Mouse (Mus musculus) bone marrow, adult 2 months (tissue): ENCODE results near the gene Gm9821. TPM values are rescaled to one million over a fixed set of nuclear protein-coding genes. Genes with fewer than 3 reads are reported as not detected.

Experiments
- H3K27ac ChIP-seq: fragments of 200-500 bp; 2 replicates; pipeline ENCODE4 v1.5.1; 2012; ENCODE audit warnings: low read depth, mild to moderate bottlenecking, control low read depth, inconsistent platforms, low read length; ENCODE audit not compliant: control insufficient read depth, poor library complexity, insufficient read depth
- H3K4me1 ChIP-seq: fragments of 200-500 bp; 2 replicates; pipeline ENCODE4 v1.6.1; 2011; ENCODE audit warnings: low read length; ENCODE audit not compliant: control insufficient read depth, insufficient read depth
- H3K4me3 ChIP-seq: fragments of 200-500 bp; replicated peaks from 2 replicates; pipeline ENCODE3; 2011; ENCODE audit warnings: mild to moderate bottlenecking, low read depth, low read length, control low read depth; ENCODE audit not compliant: control insufficient read depth
- CTCF ChIP-seq: fragments of 200-500 bp; IDR thresholded peaks from 2 replicates; pipeline ENCODE4 v1.5.1; 2011; ENCODE audit warnings: low read length, control low read depth; ENCODE audit not compliant: control insufficient read depth, insufficient read depth
- POLR2A ChIP-seq: fragments of 200-500 bp; IDR thresholded peaks from 2 replicates; pipeline ENCODE4 v1.6.1; 2011; ENCODE audit warnings: low read depth, mild to moderate bottlenecking, control low read depth, low read length, borderline replicate concordance; ENCODE audit not compliant: control insufficient read depth
- WGBS: fragments of 180-500 bp; shearing (Covaris S2); methylation state at CpG from one replicate; pipeline ENCODE4 v1.1.7; 2018; 5-methylcytosine and 5-hydroxymethylcytosine counted together
- polyA plus RNA-seq: library from polyadenylated mRNA; stranded (reverse); fragments of >200 nt; gene quantifications from 2 replicates; pipeline ENCODE4 v1.2.4, GENCODE M21; 2011; ENCODE audit warnings: low replicate concordance; ENCODE audit not compliant: missing spikeins, insufficient read depth, insufficient read length

Gm9821 gene
- polyA plus RNA-seq, 1 experiment = not detected

DNA sequence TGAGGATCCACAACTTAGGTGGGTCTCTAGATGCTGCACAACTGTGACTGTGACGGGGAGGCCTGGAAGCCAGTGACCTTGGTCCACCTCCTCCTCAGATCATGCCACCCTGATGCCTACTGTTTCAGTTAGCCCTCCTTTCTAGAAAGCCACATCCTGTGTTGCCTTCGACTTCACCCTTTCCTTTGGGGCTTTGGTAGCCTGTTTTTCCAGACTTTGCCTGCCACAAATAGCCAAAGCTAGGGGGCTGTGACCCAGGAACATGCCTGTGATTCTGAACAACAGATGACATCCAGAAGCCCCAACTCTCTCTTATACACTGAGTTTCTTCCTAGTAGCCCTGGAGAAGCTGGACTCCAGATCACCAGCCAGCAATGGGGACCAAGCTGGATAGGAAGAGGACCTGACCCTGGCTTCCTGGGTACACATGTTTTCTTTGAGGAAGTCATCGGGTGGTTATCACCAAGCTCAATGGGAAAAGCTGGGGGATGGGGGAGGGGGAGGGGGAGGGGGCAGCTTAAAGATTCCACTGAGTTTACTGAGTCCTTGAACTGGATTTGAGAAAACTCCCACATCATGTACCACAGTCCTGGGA, 19.2 kb downstream of the Gm9821 start:
- Histone ChIP-seq H3K4me3 (peak overlapping the region; percentile 91), H3K27ac (peak overlapping the region; percentile 96; the same call in 1 of the 2 replicates), H3K4me1 (peaks cover 11% of the 10 kb centered on the region)
- TF ChIP-seq POLR2A (no peak), CTCF (no peak)
- WGBS = 10% methylated on average over 3 of the region's 3 CpGs

- H3K4me1 ChIP-seq = peaks cover 11% of the 10 kb centered on the region
- peak overlapping the region; percentile 96 for H3K27ac ChIP-seq
- peak; percentile 84; the same call in 1 of the 2 replicates for TF ChIP-seq POLR2A
- no peak for TF ChIP-seq CTCF
- peak overlapping the region; percentile 91 for H3K4me3 ChIP-seq
- under 1% methylated on average over 20 of the region's 20 CpGs for WGBS
Measured at GRCm38 (mm10) chr2:91965417-91965816, 19.9 kb downstream of the Gm9821 start.

GRCm38 (mm10) chr2:91966367-91966766, 20.9 kb downstream of the Gm9821 start:
- Histone ChIP-seq H3K4me1 (peaks cover 9% of the 10 kb centered on the region), H3K4me3 (no peak overlapping the region), H3K27ac (peak overlapping the region; percentile 42)
- TF ChIP-seq POLR2A (no peak), CTCF (no peak)
- WGBS = 43% methylated on average over 5 of the region's 5 CpGs

GRCm38 (mm10) chr2:91967962-91968361, 22.5 kb downstream of the Gm9821 start:
- no peak overlapping the region for H3K27ac ChIP-seq
- no peak overlapping the region for H3K4me3 ChIP-seq
- H3K4me1 ChIP-seq = peaks cover 7% of the 10 kb centered on the region
- 53% methylated on average over 11 of the region's 11 CpGs for WGBS
- TF ChIP-seq POLR2A (no peak), CTCF (no peak)

DNA sequence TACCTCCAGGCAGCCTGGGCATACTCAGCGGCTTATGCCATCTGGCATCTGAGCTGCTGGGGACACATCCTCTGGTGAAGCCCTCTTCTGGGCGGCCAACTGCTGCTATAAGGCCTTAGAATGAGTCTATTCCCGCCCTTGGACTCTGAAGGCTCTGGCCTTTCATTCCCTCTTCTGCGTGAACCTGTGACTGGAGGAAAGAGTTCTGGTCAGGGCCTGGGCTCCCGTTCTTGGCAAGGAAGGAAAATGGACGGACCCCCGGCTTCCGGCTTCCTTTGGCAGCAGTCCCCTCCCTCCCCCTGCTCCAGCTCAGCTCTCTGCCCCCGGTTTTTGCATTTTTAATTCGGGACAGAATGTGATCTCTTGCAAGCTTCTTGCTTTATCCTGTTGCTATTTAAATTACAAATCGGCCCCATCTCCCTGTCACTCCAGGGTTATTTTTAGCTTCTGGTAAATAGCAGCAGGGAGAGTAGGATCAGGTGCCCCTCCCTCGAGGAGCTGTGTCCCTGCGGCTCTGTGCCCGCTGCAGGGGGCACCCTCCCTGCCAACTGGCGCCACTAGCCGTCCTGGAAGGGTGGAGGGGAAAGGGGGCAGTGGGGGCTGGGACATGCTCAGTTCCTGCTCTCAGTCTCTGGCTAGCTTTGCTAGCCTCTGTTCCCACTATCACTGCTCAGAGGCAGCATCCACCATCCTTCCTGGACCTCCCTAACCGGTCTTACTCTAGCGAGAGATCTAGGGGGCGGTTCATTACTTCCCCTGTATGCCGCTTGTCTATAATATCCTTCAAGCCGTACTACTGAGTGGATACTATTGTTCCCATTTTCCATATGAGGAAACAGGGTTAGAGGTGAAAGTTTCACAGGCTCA, 26.0 kb downstream of the Gm9821 start:
- Histone ChIP-seq H3K4me3 (peak overlapping the region; percentile 10), H3K4me1 (peaks cover 4% of the 10 kb centered on the region), H3K27ac (peak overlapping the region; percentile 72)
- WGBS = 24% methylated on average over 21 of the region's 21 CpGs
- TF ChIP-seq POLR2A (no peak), CTCF (no peak)

DNA sequence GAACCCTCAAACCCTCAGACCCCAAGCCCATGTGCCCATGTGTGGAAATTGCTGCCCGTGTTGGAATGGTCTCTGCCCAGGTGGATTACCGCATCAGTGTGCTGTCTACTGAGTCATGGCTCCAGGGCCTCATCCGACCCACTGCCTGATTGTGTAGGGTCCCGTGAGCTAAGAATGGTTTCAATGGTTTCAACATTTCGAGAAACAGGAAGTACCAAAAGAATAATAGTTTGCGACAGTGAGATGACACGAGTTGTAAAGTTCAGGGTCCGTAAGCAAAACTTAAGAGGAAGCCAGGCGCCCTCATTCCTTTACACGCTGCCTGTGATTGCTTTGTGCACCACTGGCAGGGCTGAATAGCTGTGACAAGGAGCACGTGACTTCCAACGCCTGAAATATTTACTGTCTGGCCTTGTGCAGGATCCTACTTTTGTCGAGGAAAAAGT, 26.6 kb downstream of the Gm9821 start:
- no peak for TF ChIP-seq POLR2A
- no peak for TF ChIP-seq CTCF
- peaks cover 1% of the 10 kb centered on the region; the same call in 1 of the 2 replicates for H3K4me1 ChIP-seq
- peak overlapping the region; percentile 72 for H3K27ac ChIP-seq
- H3K4me3 ChIP-seq = peak overlapping the region; percentile 10
- WGBS = 1% methylated on average over 13 of the region's 13 CpGs

DNA sequence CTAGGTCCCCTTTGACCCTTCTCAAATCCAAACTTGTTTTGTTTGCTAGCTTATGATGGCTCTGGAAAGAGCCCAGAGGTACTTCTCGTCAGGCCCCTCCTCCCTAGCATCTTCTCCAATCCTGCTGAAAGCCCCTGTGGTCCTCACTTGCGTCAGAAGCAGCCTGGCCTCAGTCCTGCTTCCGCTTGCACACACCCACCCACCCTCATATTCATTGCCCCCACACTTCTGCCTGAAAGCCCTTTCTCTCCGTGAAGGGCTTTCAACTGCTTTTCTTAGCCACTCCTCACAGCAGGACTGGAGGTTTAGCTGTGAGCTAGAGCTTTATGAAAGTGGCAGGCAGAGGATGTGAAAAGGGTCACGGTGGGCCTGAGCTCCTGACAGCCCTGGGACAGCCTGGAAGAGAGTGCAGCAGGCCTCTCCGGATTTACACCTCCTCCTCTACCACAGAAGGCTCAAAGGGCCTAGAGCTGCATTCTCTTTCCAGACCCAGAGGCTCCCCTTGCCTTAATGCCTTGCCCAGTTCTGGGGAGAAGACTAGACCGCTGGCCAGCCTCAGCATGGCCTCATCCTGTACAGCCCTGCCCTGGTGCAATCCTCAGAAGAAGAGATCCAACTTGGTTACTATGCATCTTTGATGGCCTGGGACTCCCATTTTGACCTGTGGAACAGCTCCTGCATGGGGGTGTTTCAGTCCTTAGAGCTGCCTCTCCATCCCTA, 28.1 kb downstream of the Gm9821 start:
- H3K27ac ChIP-seq = no peak overlapping the region
- TF ChIP-seq CTCF = no peak
- no peak for TF ChIP-seq POLR2A
- no peaks in the 10 kb centered on the region for H3K4me1 ChIP-seq
- no peak overlapping the region for H3K4me3 ChIP-seq
- 76% methylated on average over 7 of the region's 7 CpGs for WGBS
